Mouse (Mus musculus) MEL (cell line): ENCODE measurements around the gene Dll3. TPM values are rescaled to one million over a fixed set of nuclear protein-coding genes. Genes with fewer than 3 reads are reported as not detected.
A peak's percentile ranks its signal among the peaks of the same experiment; 100 is the strongest.

Source experiments
- DNase-seq: peaks from one replicate; pipeline ENCODE4 v3.0.0; 2011; ENCODE audit warnings: low read depth, low spot score
- H3K27ac ChIP-seq: 2 replicates; pipeline ENCODE4 v1.5.1; 2012; ENCODE audit warnings: low read depth, mild to moderate bottlenecking, control low read depth, low read length, moderate library complexity; ENCODE audit not compliant: control insufficient read depth
- H3K27me3 ChIP-seq, 2 experiments: fragments of 150-350 bp in 1 of 2; sonication (generic) in 1 of 2; 2 replicates each; pipeline ENCODE4 v1.6.1; 2012; ENCODE audit warnings: low read length in 2 of 2, mild to moderate bottlenecking in 2 of 2, improper control_type of control experiment in 1 of 2, moderate library complexity in 1 of 2; ENCODE audit not compliant: insufficient read depth in 2 of 2, control insufficient read depth in 1 of 2
- H3K36me3 ChIP-seq, 2 experiments: 2 replicates each; pipeline ENCODE4 v1.6.1; 2012 to 2014; ENCODE audit warnings: low read length in 2 of 2, improper control_type of control experiment in 1 of 2, inconsistent platforms in 1 of 2, mild to moderate bottlenecking in 1 of 2; ENCODE audit not compliant: insufficient read depth in 2 of 2, control insufficient read depth in 1 of 2
- H3K4me1 ChIP-seq, 2 experiments: fragments of 150-350 bp in 1 of 2; sonication (generic) in 1 of 2; 2 replicates each; pipeline ENCODE4 v1.6.1; 2012; ENCODE audit warnings: low read length in 2 of 2, improper control_type of control experiment in 1 of 2, mild to moderate bottlenecking in 1 of 2; ENCODE audit not compliant: insufficient read depth in 2 of 2, control insufficient read depth in 1 of 2
- H3K4me3 ChIP-seq, 2 experiments: fragments of 150-350 bp in 1 of 2; sonication (generic) in 1 of 2; 2 replicates each; pipeline ENCODE4 v1.5.1; 2012; ENCODE audit warnings: low read depth in 2 of 2, low read length in 2 of 2, mild to moderate bottlenecking in 2 of 2, moderate library complexity in 2 of 2, control low read depth in 1 of 2, improper control_type of control experiment in 1 of 2; ENCODE audit not compliant: control insufficient read depth in 1 of 2, insufficient read depth in 1 of 2
- H3K79me2 ChIP-seq: 2 replicates; pipeline ENCODE4 v1.6.1; 2012; ENCODE audit warnings: mild to moderate bottlenecking, low read length, moderate library complexity; ENCODE audit not compliant: control insufficient read depth, poor library complexity, insufficient read depth
- H3K9ac ChIP-seq: 2 replicates; pipeline ENCODE4 v1.6.1; 2012; ENCODE audit warnings: low read depth, mild to moderate bottlenecking, control low read depth, low read length, moderate library complexity; ENCODE audit not compliant: control insufficient read depth, poor library complexity, severe bottlenecking
- H3K9me3 ChIP-seq: fragments of 150-350 bp; sonication (generic); replicated peaks from 2 replicates; pipeline ENCODE4 v1.6.1; 2012; ENCODE audit warnings: mild to moderate bottlenecking, low read length, improper control_type of control experiment, moderate library complexity; ENCODE audit not compliant: insufficient read depth
- BHLHE40 ChIP-seq: IDR thresholded peaks from 2 replicates; pipeline ENCODE4 v1.6.1; 2012; ENCODE audit warnings: low read depth, mild to moderate bottlenecking, inconsistent platforms, low read length, improper control_type of control experiment, borderline replicate concordance
- CHD1 ChIP-seq: IDR thresholded peaks from 2 replicates; pipeline ENCODE4 v1.6.1; 2012; ENCODE audit warnings: low read depth, mild to moderate bottlenecking, inconsistent platforms, low read length, improper control_type of control experiment
- CHD2 ChIP-seq: IDR thresholded peaks from 2 replicates; pipeline ENCODE4 v1.6.1; 2011; ENCODE audit warnings: low read length, improper control_type of control experiment
- CTCF ChIP-seq, 3 experiments: IDR thresholded peaks in 2 of 3; conservative IDR thresholded peaks in 1 of 3; 2 replicates each; pipeline ENCODE4 v1.5.1; 2011 to 2012; ENCODE audit warnings: low read length in 3 of 3, low read depth in 2 of 3, mild to moderate bottlenecking in 2 of 3, improper control_type of control experiment in 1 of 3, inconsistent platforms in 1 of 3, mixed read lengths in 1 of 3, moderate library complexity in 1 of 3; ENCODE audit not compliant: control insufficient read depth in 1 of 3, insufficient read depth in 1 of 3, poor library complexity in 1 of 3, severe bottlenecking in 1 of 3
- ELF1 ChIP-seq: IDR thresholded peaks from 2 replicates; pipeline ENCODE4 v1.6.1; 2014; ENCODE audit warnings: low read depth, mild to moderate bottlenecking, inconsistent platforms, low read length, improper control_type of control experiment, moderate library complexity
- EP300 ChIP-seq, 2 experiments: IDR thresholded peaks; 2 replicates each; pipeline ENCODE4 v1.6.1; 2011; ENCODE audit warnings: improper control_type of control experiment in 2 of 2, low read length in 2 of 2, low read depth in 1 of 2, mild to moderate bottlenecking in 1 of 2
- ETS1 ChIP-seq: IDR thresholded peaks from 2 replicates; pipeline ENCODE4 v1.6.1; 2012; ENCODE audit warnings: low read depth, mild to moderate bottlenecking, inconsistent platforms, low read length, improper control_type of control experiment, moderate library complexity
- GABPA ChIP-seq: IDR thresholded peaks from 2 replicates; pipeline ENCODE4 v1.6.1; 2012; ENCODE audit warnings: low read depth, mild to moderate bottlenecking, inconsistent platforms, low read length, improper control_type of control experiment, moderate library complexity
- GATA1 ChIP-seq: IDR thresholded peaks from 2 replicates; pipeline ENCODE4 v1.6.1; 2011; ENCODE audit warnings: low read depth, low read length, improper control_type of control experiment
- HCFC1 ChIP-seq: IDR thresholded peaks from 2 replicates; pipeline ENCODE4 v1.6.1; 2012; ENCODE audit warnings: low read depth, mild to moderate bottlenecking, inconsistent platforms, low read length, improper control_type of control experiment, moderate library complexity
- JUND ChIP-seq: IDR thresholded peaks from 2 replicates; pipeline ENCODE4 v1.6.1; 2011; ENCODE audit warnings: low read depth, mild to moderate bottlenecking, improper control_type of control experiment, low read length
- KAT2A ChIP-seq: conservative IDR thresholded peaks from 2 replicates; pipeline ENCODE4 v1.6.1; 2012; ENCODE audit warnings: low read depth, low read length, improper control_type of control experiment, inconsistent platforms
- MAFK ChIP-seq: IDR thresholded peaks from 2 replicates; pipeline ENCODE4 v1.6.1; 2011; ENCODE audit warnings: low read depth, mild to moderate bottlenecking, low read length, improper control_type of control experiment, borderline replicate concordance
- MAX ChIP-seq: IDR thresholded peaks from 2 replicates; pipeline ENCODE4 v1.6.1; 2011; ENCODE audit warnings: low read length, improper control_type of control experiment
- MAZ ChIP-seq: IDR thresholded peaks from 2 replicates; pipeline ENCODE4 v1.6.1; 2012; ENCODE audit warnings: low read depth, mild to moderate bottlenecking, inconsistent platforms, low read length, improper control_type of control experiment
- MXI1 ChIP-seq: IDR thresholded peaks from 2 replicates; pipeline ENCODE4 v1.6.1; 2011; ENCODE audit warnings: mild to moderate bottlenecking, low read depth, low read length, improper control_type of control experiment
- MYB ChIP-seq: IDR thresholded peaks from 2 replicates; pipeline ENCODE4 v1.6.1; 2011; ENCODE audit warnings: mild to moderate bottlenecking, low read depth, low read length, improper control_type of control experiment
- MYC ChIP-seq: IDR thresholded peaks from 2 replicates; pipeline ENCODE4 v1.6.1; 2011; ENCODE audit warnings: low read depth, mild to moderate bottlenecking, low read length, improper control_type of control experiment, moderate library complexity
- NELFE ChIP-seq: IDR thresholded peaks from 2 replicates; pipeline ENCODE4 v1.6.1; 2011; ENCODE audit warnings: low read depth, low read length, improper control_type of control experiment
- NRF1 ChIP-seq: IDR thresholded peaks from 2 replicates; pipeline ENCODE4 v1.6.1; 2014; ENCODE audit warnings: low read depth, mild to moderate bottlenecking, inconsistent platforms, low read length, improper control_type of control experiment, moderate library complexity; ENCODE audit not compliant: poor library complexity, insufficient read depth, severe bottlenecking
- POLR2A ChIP-seq, 2 experiments: IDR thresholded peaks; 2 replicates each; pipeline ENCODE4 v1.6.1; 2011 to 2012; ENCODE audit warnings: low read length in 2 of 2, mild to moderate bottlenecking in 2 of 2, control low read depth in 1 of 2, improper control_type of control experiment in 1 of 2, low read depth in 1 of 2, moderate library complexity in 1 of 2; ENCODE audit not compliant: control insufficient read depth in 1 of 2, insufficient read depth in 1 of 2, poor library complexity in 1 of 2
- POLR2AphosphoS2 ChIP-seq: IDR thresholded peaks from 2 replicates; pipeline ENCODE4 v1.6.1; 2011; ENCODE audit warnings: low read length, improper control_type of control experiment
- POLR2AphosphoS5 ChIP-seq: IDR thresholded peaks from 2 replicates; pipeline ENCODE4 v1.6.1; 2012; ENCODE audit warnings: low read depth, borderline replicate concordance, mild to moderate bottlenecking, inconsistent platforms, low read length, moderate library complexity, mixed read lengths
- RAD21 ChIP-seq: IDR thresholded peaks from 2 replicates; pipeline ENCODE4 v1.6.1; 2011; ENCODE audit warnings: mild to moderate bottlenecking, low read depth, low read length, improper control_type of control experiment
- RCOR1 ChIP-seq: IDR thresholded peaks from 2 replicates; pipeline ENCODE4 v1.6.1; 2012; ENCODE audit warnings: low read depth, mild to moderate bottlenecking, inconsistent platforms, low read length, improper control_type of control experiment
- SIN3A ChIP-seq: IDR thresholded peaks from 2 replicates; pipeline ENCODE4 v1.6.1; 2012; ENCODE audit warnings: low read length, improper control_type of control experiment, inconsistent platforms
- SMC3 ChIP-seq: IDR thresholded peaks from 2 replicates; pipeline ENCODE4 v1.6.1; 2011; ENCODE audit warnings: low read depth, low read length, improper control_type of control experiment
- TAL1 ChIP-seq: IDR thresholded peaks from 2 replicates; pipeline ENCODE4 v1.6.1; 2012; ENCODE audit warnings: mild to moderate bottlenecking, inconsistent platforms, low read length, moderate library complexity, mixed read lengths
- TBP ChIP-seq: IDR thresholded peaks from 2 replicates; pipeline ENCODE4 v1.8.0; 2011; ENCODE audit warnings: low read depth, low read length, improper control_type of control experiment
- TCF12 ChIP-seq: IDR thresholded peaks from 2 replicates; pipeline ENCODE4 v1.6.1; 2014; ENCODE audit warnings: low read depth, mild to moderate bottlenecking, inconsistent platforms, low read length, improper control_type of control experiment, moderate library complexity
- UBTF ChIP-seq: IDR thresholded peaks from 2 replicates; pipeline ENCODE4 v1.6.1; 2012; ENCODE audit warnings: low read depth, mild to moderate bottlenecking, inconsistent platforms, low read length, improper control_type of control experiment, moderate library complexity, borderline replicate concordance; ENCODE audit not compliant: insufficient read depth
- USF1 ChIP-seq: IDR thresholded peaks from 2 replicates; pipeline ENCODE4 v1.6.1; 2014; ENCODE audit warnings: low read depth, mild to moderate bottlenecking, inconsistent platforms, low read length, improper control_type of control experiment, moderate library complexity
- USF2 ChIP-seq, 2 experiments: IDR thresholded peaks; 2 replicates each; pipeline ENCODE4 v1.6.1; 2011 to 2012; ENCODE audit warnings: improper control_type of control experiment in 2 of 2, low read length in 2 of 2, borderline replicate concordance in 1 of 2, inconsistent platforms in 1 of 2, low read depth in 1 of 2, mild to moderate bottlenecking in 1 of 2; ENCODE audit not compliant: insufficient read depth in 1 of 2
- ZC3H11A ChIP-seq: IDR thresholded peaks from 2 replicates; pipeline ENCODE4 v1.6.1; 2012; ENCODE audit warnings: low read depth, mild to moderate bottlenecking, inconsistent platforms, low read length, improper control_type of control experiment
- ZKSCAN1 ChIP-seq: IDR thresholded peaks from 2 replicates; pipeline ENCODE4 v1.6.1; 2012; ENCODE audit warnings: low read depth, mild to moderate bottlenecking, inconsistent platforms, low read length, improper control_type of control experiment, moderate library complexity
- ZMIZ1 ChIP-seq: IDR thresholded peaks from 2 replicates; pipeline ENCODE4 v1.6.1; 2012; ENCODE audit warnings: low read depth, mild to moderate bottlenecking, inconsistent platforms, low read length, improper control_type of control experiment, moderate library complexity
- polyA plus RNA-seq, 2 experiments: library from polyadenylated mRNA; stranded (reverse) in 1 of 2; unstranded in 1 of 2; fragments of >175 nt in 1 of 2; fragments of >200 nt in 1 of 2; gene quantifications; 2 replicates each; pipeline versions ENCODE4 v1.2.1 to v1.2.4; 2012; ENCODE audit warnings: low replicate concordance in 2 of 2, low read depth in 1 of 2; ENCODE audit not compliant: insufficient read length in 2 of 2, insufficient read depth in 1 of 2, missing spikeins in 1 of 2
- total RNA-seq: library from RNA; depleted of rRNA; stranded (reverse); fragments of 300-350 nt; gene quantifications from 2 replicates; pipeline ENCODE4 v1.2.3, GENCODE M21; 2012

Gene Dll3
- total and polyA plus RNA-seq, 3 experiments: 0.15 to 0.57 TPM; not detected in 1

GRCm38 (mm10) chr7:28277615-28278278, 24.3 kb downstream of the Dll3 start, which contains the start of gene Eid2b:
Gene Eid2b (plus strand): TSS chr7:28277739.
- H3K36me3 ChIP-seq: peaks cover 0 to 4% of the 10 kb centered on the region in 2 experiments; a peak in 1 of 4 replicates
- DNase-seq: peak; percentile 95
- peaks cover 0 to 7% of the 10 kb centered on the region in 2 experiments; a peak in 3 of 4 replicates for H3K4me1 ChIP-seq
- peak within 1 kb of the TSS; percentile 65 to 85 for H3K4me3 ChIP-seq
- H3K79me2 ChIP-seq: peaks cover 2% of the 10 kb centered on the region; the same call in 1 of the 2 replicates
- H3K9ac ChIP-seq: peak within 1 kb of the TSS; percentile 86
- no peaks in the 10 kb centered on the region for H3K27me3 ChIP-seq
- no peak within 1 kb of the TSS for H3K27ac ChIP-seq
- H3K9me3 ChIP-seq: no peaks in the 10 kb centered on the region
- TF ChIP-seq CTCF (IDR thresholded peaks at IDR 0.05 in 2 of 3, conservative IDR thresholded peaks at IDR 0.05 in 1 of 3; ENCODE audit: control insufficient read depth in 1 of 3, insufficient read depth in 1 of 3, low read depth in 2 of 3, low read length in 3 of 3, poor library complexity in 1 of 3, severe bottlenecking in 1 of 3): peak; percentile 68 to 93 (median 84)
- TF ChIP-seq MXI1: peak; percentile 70; the same call in 1 of the 2 replicates
- TF ChIP-seq RCOR1: no peak
- TF ChIP-seq USF1: peak; percentile 12; the same call in 1 of the 2 replicates
- TF ChIP-seq POLR2A (IDR thresholded peaks at IDR 0.05; ENCODE audit: control insufficient read depth in 1 of 2, insufficient read depth in 1 of 2, low read depth in 1 of 2, low read length in 2 of 2, poor library complexity in 1 of 2): peak; percentile 45 to 77; a peak in 2 of 4 replicates
- TF ChIP-seq SIN3A: peak; percentile 32
- no peak for TF ChIP-seq ZKSCAN1
- no peak for TF ChIP-seq GATA1
- peak; percentile 72; the same call in 1 of the 2 replicates for TF ChIP-seq MYC
- TF ChIP-seq USF2 (IDR thresholded peaks at IDR 0.05; ENCODE audit: borderline replicate concordance in 1 of 2, insufficient read depth in 1 of 2, low read depth in 1 of 2, low read length in 2 of 2): no peak
- 0 out of 2 replicates have a peak, but pooled peaks have one; percentile 19 for TF ChIP-seq TBP
- TF ChIP-seq MYB: no peak
- no peak for TF ChIP-seq CHD1
- peak; percentile 56 for TF ChIP-seq SMC3
- peak; percentile 84 for TF ChIP-seq NELFE
- TF ChIP-seq MAFK: no peak
- 0 out of 2 replicates have a peak, but pooled peaks have one; percentile 23 for TF ChIP-seq ZMIZ1
- TF ChIP-seq GABPA: no peak
- TF ChIP-seq NRF1: peak; percentile 89
- no peak for TF ChIP-seq KAT2A
- no peak for TF ChIP-seq JUND
- no peak for TF ChIP-seq CHD2
- TF ChIP-seq ELF1: no peak; the same call in 1 of the 2 replicates
- 0 out of 2 replicates have a peak, but pooled peaks have one; percentile 42 for TF ChIP-seq POLR2AphosphoS2
- peak; percentile 45; the same call in 1 of the 2 replicates for TF ChIP-seq TCF12
- TF ChIP-seq MAZ: no peak
- no peak for TF ChIP-seq POLR2AphosphoS5
- TF ChIP-seq HCFC1: peak; percentile 70
- TF ChIP-seq TAL1: no peak
- no peak for TF ChIP-seq ETS1
- TF ChIP-seq BHLHE40: no peak
- no peak for TF ChIP-seq EP300 (IDR thresholded peaks at IDR 0.05; ENCODE audit: low read depth in 1 of 2, low read length in 2 of 2)
- no peak for TF ChIP-seq UBTF
- peak; percentile 79 for TF ChIP-seq MAX
- TF ChIP-seq ZC3H11A: peak; percentile 38
- peak; percentile 70 for TF ChIP-seq RAD21
